Mouse (Mus musculus) stomach, postnatal 0 days (tissue): ENCODE data around the gene Zfand3. TPM values are rescaled to one million over a fixed set of nuclear protein-coding genes. Genes with fewer than 3 reads are reported as not detected.

ENCODE experiments used
- ATAC-seq: fragments of 200-750 bp; cut with Nextera tagmentation; 2 replicates; pipeline ENCODE4 v1.8.0; 2017; ENCODE audit not compliant: low FRiP score, low TSS enrichment
- DNase-seq: peaks from one replicate; pipeline ENCODE4 v3.0.0-alpha.2; 2016; ENCODE audit warnings: low spot score
- H3K27ac ChIP-seq: fragments of 300-500 bp; sonication (generic); replicated peaks from 2 replicates; pipeline ENCODE4 v1.5.1; 2014; ENCODE audit warnings: mild to moderate bottlenecking, control low read depth
- H3K27me3 ChIP-seq: fragments of 300-500 bp; sonication (generic); 2 replicates; pipeline ENCODE4 v1.6.1; 2014; ENCODE audit warnings: low read length; ENCODE audit not compliant: control insufficient read depth, insufficient read depth
- H3K36me3 ChIP-seq: fragments of 300-500 bp; sonication (generic); 2 replicates; pipeline ENCODE4 v1.6.1; 2014; ENCODE audit warnings: low read length, mixed read lengths; ENCODE audit not compliant: control insufficient read depth, insufficient read depth
- H3K4me1 ChIP-seq: fragments of 300-500 bp; sonication (generic); replicated peaks from 2 replicates; pipeline ENCODE4 v1.6.1; 2014; ENCODE audit warnings: antibody characterized with exemption; ENCODE audit not compliant: control insufficient read depth, insufficient read depth
- H3K4me2 ChIP-seq: fragments of 300-500 bp; sonication (generic); replicated peaks from 2 replicates; pipeline ENCODE4 v1.6.1; 2014; ENCODE audit warnings: low read depth, mild to moderate bottlenecking, control low read depth, moderate library complexity
- H3K4me3 ChIP-seq: fragments of 300-500 bp; sonication (generic); 2 replicates; pipeline ENCODE4 v1.5.1; 2014; ENCODE audit warnings: low read depth, low read length, control low read depth
- H3K9ac ChIP-seq: fragments of 300-500 bp; sonication (generic); 2 replicates; pipeline ENCODE4 v1.6.1; 2014; ENCODE audit warnings: mild to moderate bottlenecking, low read length, control low read depth, mixed read lengths
- H3K9me3 ChIP-seq: fragments of 300-500 bp; sonication (generic); 2 replicates; pipeline ENCODE4 v1.6.1; 2016; ENCODE audit warnings: low read length; ENCODE audit not compliant: control insufficient read depth
- CTCF ChIP-seq: IDR thresholded peaks from 2 replicates; pipeline ENCODE4 v1.5.1; 2016; ENCODE audit warnings: antibody characterized with exemption, low read depth, mild to moderate bottlenecking, moderate library complexity
- EP300 ChIP-seq: optimal IDR thresholded peaks from 2 replicates; pipeline ENCODE3; 2016; ENCODE audit warnings: antibody characterized with exemption
- WGBS: fragments of 180-500 bp; shearing (Covaris S2); extraction: QIAGEN DNeasy Blood & Tissue Kit; methylation state at CpG from one replicate; pipeline ENCODE4 v1.1.7; 2014; 5-methylcytosine and 5-hydroxymethylcytosine counted together
- polyA plus RNA-seq: library from polyadenylated mRNA; unstranded; fragments of >200 nt; fragmentation: Nextera tagmentation; extraction: Ambion mirVana; gene quantifications from 2 replicates; pipeline ENCODE4 v1.2.1, GENCODE M21; 2015

The Zfand3 gene
- polyA plus RNA-seq, 1 experiment from 2014 or later, result 35.5 TPM

GRCm38 (mm10) chr17:30149911-30150310, 145.4 kb downstream of the Zfand3 start:
- Histone ChIP-seq H3K4me2 (no peak overlapping the region), H3K4me3 (no peak overlapping the region), H3K4me1 (no peaks in the 10 kb centered on the region), H3K9me3 (no peaks in the 10 kb centered on the region), H3K27me3 (no peaks in the 10 kb centered on the region), H3K27ac (no peak overlapping the region), H3K36me3 (no peaks in the 10 kb centered on the region), H3K9ac (no peak overlapping the region)
- ATAC-seq, result no peak
- no peak for TF ChIP-seq EP300
- no peak for TF ChIP-seq CTCF
- WGBS, result 88% methylated on average over 6 of the region's 6 CpGs
- DNase-seq, result no peak

DNA sequence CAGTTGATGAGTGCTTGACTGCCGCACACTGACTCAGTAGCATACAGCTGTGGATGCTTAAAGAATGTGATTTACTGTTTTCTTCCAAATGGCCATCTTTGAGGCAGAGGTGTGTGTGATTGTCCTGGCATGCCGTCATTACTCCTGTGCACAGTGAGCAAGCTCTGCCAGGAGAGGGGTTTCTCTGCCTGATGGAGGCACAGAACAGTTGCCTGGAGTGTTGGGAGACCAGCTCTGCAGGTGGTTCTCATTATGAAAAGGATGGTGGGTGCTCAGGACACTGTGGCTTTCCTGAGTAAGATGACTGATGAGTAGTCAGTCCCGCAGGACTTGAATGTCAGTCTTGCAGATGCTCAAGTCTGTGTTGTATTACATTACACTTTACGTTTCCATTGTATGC, 149.6 kb downstream of the Zfand3 start:
- ATAC-seq, result no peak
- TF ChIP-seq EP300 (no peak), CTCF (no peak)
- 61% methylated on average over 4 of the region's 4 CpGs for WGBS

GRCm38 (mm10) chr17:30154861-30155260, 150.3 kb downstream of the Zfand3 start:
- no peak overlapping the region for H3K4me2 ChIP-seq
- no peaks in the 10 kb centered on the region for H3K4me1 ChIP-seq
- H3K4me3 ChIP-seq, result no peak overlapping the region
- H3K27me3 ChIP-seq, result no peaks in the 10 kb centered on the region
- no peak for DNase-seq
- no peak for ATAC-seq
- no peaks in the 10 kb centered on the region for H3K9me3 ChIP-seq
- no peak overlapping the region for H3K9ac ChIP-seq
- WGBS, result 59% methylated on average over 1 of the region's 1 CpGs
- H3K27ac ChIP-seq, result no peak overlapping the region
- no peaks in the 10 kb centered on the region for H3K36me3 ChIP-seq
- TF ChIP-seq EP300 (no peak), CTCF (no peak)

More for the DNA sequence above, 149.6 kb downstream of the Zfand3 start:
- H3K36me3 ChIP-seq, result no peaks in the 10 kb centered on the region
- H3K4me3 ChIP-seq, result no peak overlapping the region
- no peak overlapping the region for H3K9ac ChIP-seq
- no peaks in the 10 kb centered on the region for H3K27me3 ChIP-seq
- H3K4me1 ChIP-seq, result no peaks in the 10 kb centered on the region
- no peak for DNase-seq
- H3K4me2 ChIP-seq, result no peak overlapping the region
- H3K27ac ChIP-seq, result no peak overlapping the region
- H3K9me3 ChIP-seq, result no peaks in the 10 kb centered on the region

DNA sequence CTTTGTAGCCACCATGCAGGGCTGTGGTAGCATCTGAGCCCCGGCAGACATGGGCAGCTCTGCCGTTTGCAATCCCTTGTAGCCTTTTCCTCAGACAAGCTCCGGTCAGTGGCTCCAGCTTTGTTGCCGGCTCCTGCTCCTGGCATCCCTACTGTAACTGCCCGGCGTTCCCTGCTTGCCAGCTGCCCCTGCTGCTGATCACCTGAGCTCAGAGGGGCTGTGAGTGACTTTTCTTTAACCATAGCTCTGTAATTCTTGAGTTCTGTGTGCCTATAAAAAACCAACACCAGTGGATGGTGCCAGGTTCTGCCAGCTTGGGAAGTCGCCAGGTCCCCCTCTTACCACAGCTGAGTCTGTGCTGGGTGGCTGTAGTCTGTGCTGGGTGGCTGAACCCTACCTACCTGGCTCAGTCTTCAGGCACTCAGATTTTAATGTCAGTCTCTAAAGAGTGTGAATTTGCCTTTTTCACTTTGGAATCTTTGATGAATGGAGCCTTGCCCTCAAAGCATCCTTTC, 150.9 kb downstream of the Zfand3 start:
- no peaks in the 10 kb centered on the region for H3K36me3 ChIP-seq
- ATAC-seq (no peak), DNase-seq (no peak)
- no peaks in the 10 kb centered on the region for H3K27me3 ChIP-seq
- no peaks in the 10 kb centered on the region for H3K4me1 ChIP-seq
- H3K4me3 ChIP-seq, result no peak overlapping the region
- TF ChIP-seq EP300 (no peak), CTCF (no peak)
- no peak overlapping the region for H3K4me2 ChIP-seq
- H3K27ac ChIP-seq, result peak overlapping the region; percentile 59; the same call in 1 of the 2 replicates
- no peaks in the 10 kb centered on the region for H3K9me3 ChIP-seq
- WGBS, result 51% methylated on average over 7 of the region's 7 CpGs
- no peak overlapping the region for H3K9ac ChIP-seq

DNA sequence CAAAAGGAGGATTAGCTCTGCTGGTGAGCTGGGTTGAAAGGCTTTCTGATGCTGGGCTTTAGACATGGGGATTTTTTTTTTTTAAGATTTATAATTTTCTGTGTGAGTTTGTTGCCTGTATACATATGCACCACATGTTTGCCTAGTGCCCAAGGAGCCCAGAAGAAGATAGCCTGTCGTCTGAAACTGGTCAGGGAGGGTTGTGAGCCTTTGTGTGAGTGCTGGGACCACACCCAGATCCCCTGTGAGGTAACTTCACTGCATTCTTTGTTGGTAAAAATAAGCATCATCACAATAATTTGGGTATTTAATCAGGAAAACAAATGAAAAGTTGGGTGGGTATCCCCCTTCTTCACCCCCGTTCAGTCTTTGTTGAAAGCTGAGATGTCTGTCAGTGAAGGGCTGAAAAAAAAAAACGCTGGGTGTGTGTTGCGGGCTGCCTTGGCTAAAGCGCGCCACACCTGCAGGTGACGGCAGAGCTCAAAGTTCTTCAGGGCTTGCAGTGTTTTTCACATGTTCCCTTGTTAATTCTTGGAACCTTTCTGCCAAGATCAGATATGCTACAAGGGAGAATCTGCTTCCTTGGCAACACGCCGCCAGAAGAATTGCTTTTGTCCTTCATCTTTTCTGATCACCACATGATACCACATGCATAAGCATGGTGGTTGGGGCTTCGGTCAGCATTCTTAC, 154.0 kb downstream of the Zfand3 start:
- DNase-seq (peak; percentile 77), ATAC-seq (peak; percentile 89)
- Histone ChIP-seq H3K9me3 (no peaks in the 10 kb centered on the region), H3K4me2 (no peak overlapping the region), H3K36me3 (no peaks in the 10 kb centered on the region), H3K27me3 (no peaks in the 10 kb centered on the region), H3K4me3 (no peak overlapping the region), H3K4me1 (no peaks in the 10 kb centered on the region), H3K27ac (peak overlapping the region; percentile 40; the same call in 1 of the 2 replicates), H3K9ac (no peak overlapping the region)
- 51% methylated on average over 10 of the region's 10 CpGs for WGBS
- TF ChIP-seq CTCF (0 out of 2 replicates have a peak, but pooled peaks have one; percentile 21), EP300 (no peak)

GRCm38 (mm10) chr17:30159341-30159740, 154.8 kb downstream of the Zfand3 start:
- no peaks in the 10 kb centered on the region for H3K9me3 ChIP-seq
- no peaks in the 10 kb centered on the region for H3K36me3 ChIP-seq
- H3K4me1 ChIP-seq, result no peaks in the 10 kb centered on the region
- no peak overlapping the region for H3K4me3 ChIP-seq
- ATAC-seq (no peak), DNase-seq (peak; percentile 10)
- TF ChIP-seq CTCF, result no peak
- TF ChIP-seq EP300, result no peak
- no peak overlapping the region for H3K27ac ChIP-seq
- WGBS, result 62% methylated on average over 5 of the region's 5 CpGs
- no peaks in the 10 kb centered on the region for H3K27me3 ChIP-seq
- no peak overlapping the region for H3K4me2 ChIP-seq
- H3K9ac ChIP-seq, result no peak overlapping the region
